Mouse (Mus musculus): ENCODE data around the gene Diras2. TPM values are rescaled to one million over a fixed set of nuclear protein-coding genes. Genes with fewer than 3 reads are reported as not detected.

The Diras2 gene
- polyA plus RNA-seq (2015; fragmentation: Nextera tagmentation; extraction: Ambion mirVana) = 1.2 and 1.3 TPM in 2 replicates

GRCm38 (mm10) chr13:52531121-52531520 lies at the start of gene Diras2:
Gene Diras2 (minus strand): TSS chr13:52531279.

Other genes starting within 250 kb of the Diras2 start
- gene Syk, start 51.9 kb upstream of the Diras2 start, polyA plus RNA-seq (2015; fragmentation: Nextera tagmentation; extraction: Ambion mirVana) = 1.9 and 2.1 TPM in 2 replicates